ENCODE assay signal across 8 mouse cellular contexts in the genomic region with DNA sequence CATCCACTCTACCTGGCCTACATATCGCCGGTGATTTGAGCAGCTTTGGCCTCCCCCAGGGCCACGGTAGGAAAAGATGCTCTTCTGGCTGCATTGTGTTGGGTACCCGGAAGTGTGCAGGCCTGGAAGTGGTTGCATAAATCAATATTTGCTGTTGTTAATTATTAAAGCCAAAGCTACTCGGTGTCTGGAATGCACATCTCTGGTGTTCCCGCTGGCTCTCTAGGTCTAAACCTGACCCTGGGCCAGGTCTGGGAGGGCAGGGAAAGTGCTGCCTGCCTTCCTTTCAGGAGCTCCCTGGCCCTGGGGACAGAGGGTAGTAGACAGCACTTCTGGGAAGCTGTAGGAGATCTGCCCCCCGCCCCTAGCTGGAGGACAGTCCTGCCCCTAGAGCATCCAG. TPM values are rescaled to one million over a fixed set of nuclear protein-coding genes. Genes with fewer than 3 reads are reported as not detected.
DNase-seq lines count a peak whose midpoint lies in the region; ATAC-seq lines count a peak whose summit lies in the region.

No protein-coding gene starts in this region.

- no peak for DNase-seq in heart, postnatal 4 days
- DNase-seq in embryonic facial prominence, embryonic 10.5 days (ENCODE audit: low spot score): no peak
- peak; percentile 44 for DNase-seq in kidney, postnatal 14 days
- DNase-seq in lung, postnatal 36 days: peak; percentile 62
- no peak for DNase-seq in spleen, adult 18-20 months
- no peak for DNase-seq in retina, embryonic 14.5 days (ENCODE audit: low spot score)
- no peak for DNase-seq in retina, postnatal 1 day

- peaks cover 46% of the 10 kb centered on the region for H3K27me3 ChIP-seq in heart, embryonic 11.5 days (ENCODE audit: control insufficient read depth, insufficient read depth, low read length)
- peaks cover 57% of the 10 kb centered on the region for H3K27me3 ChIP-seq in embryonic facial prominence, embryonic 10.5 days (replicated peaks; ENCODE audit: low read depth, poor library complexity, severe bottlenecking)

- no peak overlapping the region for H3K27ac ChIP-seq in heart, embryonic 11.5 days (ENCODE audit: low read depth, low read length)
- peak overlapping the region; percentile 81 for H3K27ac ChIP-seq in embryonic facial prominence, embryonic 10.5 days (replicated peaks)

- peak overlapping the region; percentile 89 for H3K4me2 ChIP-seq in heart, embryonic 11.5 days

- no peak overlapping the region for H3K9ac ChIP-seq in heart, embryonic 11.5 days (ENCODE audit: low read depth, low read length)

- no peak overlapping the region for H3K4me3 ChIP-seq in heart, embryonic 11.5 days (ENCODE audit: low read depth, low read length)
- peak overlapping the region; percentile 74 for H3K4me3 ChIP-seq in embryonic facial prominence, embryonic 10.5 days

- peaks cover 11% of the 10 kb centered on the region for H3K4me1 ChIP-seq in heart, embryonic 11.5 days (ENCODE audit: control insufficient read depth, insufficient read depth, low read length)
- H3K4me1 ChIP-seq in embryonic facial prominence, embryonic 10.5 days: peaks cover 38% of the 10 kb centered on the region

- WGBS in heart, embryonic 11.5 days (ENCODE audit: insufficient replicate concordance): 74% methylated on average over 7 of the region's 7 CpGs
- WGBS in embryonic facial prominence, embryonic 10.5 days: 74% methylated on average over 7 of the region's 7 CpGs

- H3K9me3 ChIP-seq in heart, embryonic 11.5 days (replicated peaks; ENCODE audit: control insufficient read depth, low read length): no peaks in the 10 kb centered on the region
- H3K9me3 ChIP-seq in embryonic facial prominence, embryonic 10.5 days: no peaks in the 10 kb centered on the region

- no peak for ATAC-seq in heart, embryonic 11.5 days (replicated peaks; ENCODE audit: insufficient number of reproducible peaks, low FRiP score, low TSS enrichment)

- no peaks in the 10 kb centered on the region for H3K36me3 ChIP-seq in heart, embryonic 11.5 days (ENCODE audit: control insufficient read depth, insufficient read depth, low read length)
- no peaks in the 10 kb centered on the region for H3K36me3 ChIP-seq in embryonic facial prominence, embryonic 10.5 days (replicated peaks)

RNA-seq across cellular contexts. Expression of gene Rap1gap, which starts 42.0 kb away (rescaled TPM):
- polyA plus RNA-seq in heart, embryonic 11.5 days (2014; fragmentation: Nextera tagmentation; extraction: Ambion mirVana): 3.3 and 5.1 TPM in 2 replicates
- total RNA-seq in heart, postnatal 4 days (2021): 10 to 100 TPM in 1 of 2 experiments, 1 to 10 TPM in 1; 6.9 to 14.3 TPM
- polyA plus RNA-seq in embryonic facial prominence, embryonic 10.5 days (2016; fragmentation: Nextera tagmentation; extraction: Ambion mirVana): 3.8 and 6.9 TPM in 2 replicates

Comparison
In these comparisons a context has a peak if more than half of its experiments do, and no peak if none do; other contexts are left out.
1. DNase-seq: peak in kidney, postnatal 14 days (single experiment) and lung, postnatal 36 days (single experiment); none in heart, postnatal 4 days (single experiment), embryonic facial prominence, embryonic 10.5 days (single experiment), spleen, adult 18-20 months (0 of 2), retina, embryonic 14.5 days (single experiment) and retina, postnatal 1 day (single experiment).